In the genomic region with DNA sequence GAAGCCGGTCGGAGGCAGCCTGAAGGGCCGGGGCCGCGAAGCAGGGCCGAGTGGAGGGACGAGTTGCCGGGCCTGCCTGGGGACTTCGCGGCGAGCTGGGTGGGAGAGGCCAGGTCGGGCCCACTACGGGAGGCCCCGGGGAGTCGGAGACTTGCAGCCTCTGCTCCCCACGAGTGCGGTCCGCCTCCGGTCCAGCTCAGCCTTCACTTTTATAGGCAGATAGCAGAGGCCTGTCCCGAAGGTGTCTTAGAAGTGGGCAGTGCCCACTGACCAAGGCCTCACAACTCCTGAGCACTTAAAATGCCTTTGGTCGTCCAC, we compare ENCODE assay signal across 8 mouse cellular contexts. TPM values are rescaled to one million over a fixed set of nuclear protein-coding genes. Genes with fewer than 3 reads are reported as not detected.
DNase-seq lines count a peak whose midpoint lies in the region; ATAC-seq and TF ChIP-seq lines count a peak whose summit lies in the region.

No protein-coding gene starts in this region.

- 1% methylated on average over 21 of the region's 21 CpGs for WGBS in lung, adult 2 months
- 0% methylated on average over 21 of the region's 21 CpGs for WGBS in embryonic facial prominence, embryonic 12.5 days

- peak overlapping the region; percentile 76 for H3K27ac ChIP-seq in embryonic facial prominence, embryonic 12.5 days

- intact Hi-C loops in left cerebral cortex, postnatal 4 days (cut with DNase I), result no loop called here

- no peaks in the 10 kb centered on the region for H3K27me3 ChIP-seq in embryonic facial prominence, embryonic 12.5 days
- no peaks in the 10 kb centered on the region for H3K27me3 ChIP-seq in myocyte (ENCODE audit: control insufficient read depth, insufficient read depth, insufficient read length)

- DNase-seq in lung, adult 2 months, result no peak
- DNase-seq in lung, postnatal 10 days, result no peak
- DNase-seq in left cerebral cortex, postnatal 4 days, result no peak
- no peak for DNase-seq in layer of hippocampus, postnatal 14 days (ENCODE audit: low spot score in 2 of 2)
- DNase-seq in testis, postnatal 14 days (ENCODE audit: low spot score), result no peak

- peaks cover 6% of the 10 kb centered on the region; the same call in 1 of the 2 replicates for H3K4me1 ChIP-seq in lung, adult 2 months (ENCODE audit: control insufficient read depth, insufficient read depth, low read length)
- H3K4me1 ChIP-seq in embryonic facial prominence, embryonic 12.5 days, result peaks cover 21% of the 10 kb centered on the region

- H3K9me3 ChIP-seq in embryonic facial prominence, embryonic 12.5 days, result no peaks in the 10 kb centered on the region

- ATAC-seq in embryonic facial prominence, embryonic 12.5 days (ENCODE audit: insufficient number of reproducible peaks, insufficient read depth, low FRiP score, low TSS enrichment), result peak; percentile 72; the same call in 1 of the 2 replicates
- ATAC-seq in inflammation-experienced regulatory T-cells, adult 6 months, result peak; percentile 51

- peaks cover 25% of the 10 kb centered on the region for H3K36me3 ChIP-seq in embryonic facial prominence, embryonic 12.5 days
- H3K36me3 ChIP-seq in myocyte (ENCODE audit: control insufficient read depth, insufficient read depth), result peaks cover 11% of the 10 kb centered on the region

- H3K9ac ChIP-seq in embryonic facial prominence, embryonic 12.5 days, result peak overlapping the region; percentile 86

- TF ChIP-seq CTCF in lung, adult 2 months (IDR thresholded peaks at IDR 0.05; ENCODE audit: insufficient read depth, low read length), result no peak

- peak overlapping the region; percentile 4 for H3ac ChIP-seq in myocyte (ENCODE audit: control insufficient read depth, insufficient read length)

- H3K4me2 ChIP-seq in embryonic facial prominence, embryonic 12.5 days (replicated peaks), result peak overlapping the region; percentile 83
- H3K4me2 ChIP-seq in myocyte (ENCODE audit: low read depth), result peak overlapping the region; percentile 92

- H3K79me2 ChIP-seq in myocyte (ENCODE audit: control insufficient read depth, insufficient read depth), result peaks cover 32% of the 10 kb centered on the region

- peak overlapping the region; percentile 80 for H3K4me3 ChIP-seq in lung, adult 2 months (replicated peaks; ENCODE audit: extremely low read depth, low read depth, low read length)
- H3K4me3 ChIP-seq in embryonic facial prominence, embryonic 12.5 days, result peak overlapping the region; percentile 75
- peak overlapping the region; percentile 69 for H3K4me3 ChIP-seq in myocyte

- no peak for TF ChIP-seq POLR2A in lung, adult 2 months (IDR thresholded peaks at IDR 0.05; ENCODE audit: borderline replicate concordance, extremely low read depth, low read depth, low read length)
- TF ChIP-seq POLR2A in myocyte (IDR thresholded peaks at IDR 0.05; ENCODE audit: insufficient read length, low read depth), result no peak

TF ChIP-seq in myocyte, 11 proteins besides CTCF, POLR2A, EP300 and RAD21:
- no peak for TF ChIP-seq TCF3 (IDR thresholded peaks at IDR 0.05; ENCODE audit: insufficient read length, low read depth)
- TF ChIP-seq MAX (IDR thresholded peaks at IDR 0.05; ENCODE audit: low read depth), result no peak
- no peak for TF ChIP-seq CEBPB (IDR thresholded peaks at IDR 0.05; ENCODE audit: insufficient read depth, poor library complexity, severe bottlenecking)
- no peak for TF ChIP-seq USF1 (IDR thresholded peaks at IDR 0.05; ENCODE audit: low read depth)
- no peak for TF ChIP-seq TCF12 (IDR thresholded peaks at IDR 0.05; ENCODE audit: insufficient read depth, poor library complexity, severe bottlenecking)
- TF ChIP-seq REST (IDR thresholded peaks at IDR 0.05; ENCODE audit: insufficient read depth, insufficient read length), result no peak
- TF ChIP-seq MYOG (IDR thresholded peaks at IDR 0.05; ENCODE audit: control insufficient read depth in 1 of 3, insufficient read depth in 1 of 3, insufficient read length in 2 of 3, low read depth in 2 of 3), result no peak
- TF ChIP-seq E2F4 (IDR thresholded peaks at IDR 0.05; ENCODE audit: insufficient read depth), result no peak
- no peak for TF ChIP-seq MYOD1 (IDR thresholded peaks at IDR 0.05; ENCODE audit: control insufficient read depth in 1 of 3, insufficient read length in 2 of 3, low read depth in 2 of 3)
- TF ChIP-seq POLR2AphosphoS2 (IDR thresholded peaks at IDR 0.05; ENCODE audit: insufficient read length, low read depth), result no peak
- no peak for TF ChIP-seq SRF (IDR thresholded peaks at IDR 0.05; ENCODE audit: control insufficient read depth, insufficient read length, low read depth)

RNA-seq across cellular contexts. Expression of a gene that starts 0.3 kb away (rescaled TPM):
- 55.2 and 76.8 TPM in 2 replicates for polyA plus RNA-seq in lung, adult 2 months (2012; rRNA removed)
- polyA plus RNA-seq in embryonic facial prominence, embryonic 12.5 days (2016; fragmentation: Nextera tagmentation; extraction: Ambion mirVana), result 614 and 637 TPM in 2 replicates
- 100 to 1,000 TPM; 186 to 215 (median 194) TPM for polyA plus RNA-seq in inflammation-experienced regulatory T-cells, adult 6 months (2017; shearing (Covaris generic))
- polyA plus RNA-seq in myocyte (2012; fragmentation: generic; extraction: Trizol), result 135 TPM
- 100 to 1,000 TPM; 187 to 196 TPM for total RNA-seq in left cerebral cortex, postnatal 4 days (2021)
- total RNA-seq in layer of hippocampus, postnatal 14 days (2021), result 100 to 1,000 TPM; 119 to 148 TPM
